Mouse (Mus musculus) CH12.LX (cell line): ENCODE data around the gene Tmem117. TPM values are rescaled to one million over a fixed set of nuclear protein-coding genes. Genes with fewer than 3 reads are reported as not detected.

Experiments
- DNase-seq: peaks from one replicate; pipeline ENCODE4 v3.0.0-alpha.2; 2013; ENCODE audit errors: extremely low read depth
- H3K27ac ChIP-seq: 2 replicates; pipeline ENCODE4 v1.5.1; 2012; ENCODE audit warnings: low read depth, mild to moderate bottlenecking, control low read depth, moderate library complexity; ENCODE audit not compliant: insufficient read depth
- H3K27me3 ChIP-seq: replicated peaks from 2 replicates; pipeline ENCODE3; 2012; ENCODE audit warnings: inconsistent platforms
- H3K36me3 ChIP-seq, 2 experiments: replicated peaks in 1 of 2; 2 replicates each; pipeline versions ENCODE3 to v1.6.1; 2012; ENCODE audit warnings: inconsistent platforms in 1 of 2, low read length in 1 of 2, mild to moderate bottlenecking in 1 of 2, mixed read lengths in 1 of 2, moderate library complexity in 1 of 2; ENCODE audit not compliant: control insufficient read depth in 1 of 2, insufficient read depth in 1 of 2
- H3K4me1 ChIP-seq, 2 experiments: 2 replicates each; pipeline ENCODE4 v1.6.1; 2012; ENCODE audit warnings: inconsistent platforms in 1 of 2, moderate library complexity in 1 of 2; ENCODE audit not compliant: insufficient read depth in 2 of 2, control insufficient read depth in 1 of 2
- H3K4me2 ChIP-seq: 2 replicates; pipeline ENCODE4 v1.6.1; 2012; ENCODE audit warnings: low read depth, mild to moderate bottlenecking, control low read depth; ENCODE audit not compliant: poor library complexity, insufficient read depth, severe bottlenecking
- H3K4me3 ChIP-seq, 3 experiments: fragments of 150-350 bp in 1 of 3; sonication (generic) in 1 of 3; replicated peaks in 1 of 3; 2 replicates each; pipeline versions ENCODE3 to v1.5.1; 2011 to 2012; ENCODE audit warnings: low read depth in 2 of 3, low read length in 2 of 3, mild to moderate bottlenecking in 2 of 3, moderate library complexity in 2 of 3, control low read depth in 1 of 3, improper control_type of control experiment in 1 of 3, inconsistent platforms in 1 of 3, mixed read lengths in 1 of 3; ENCODE audit not compliant: poor library complexity in 1 of 3
- H3K79me2 ChIP-seq: replicated peaks from 2 replicates; pipeline ENCODE4 v1.6.1; 2012; ENCODE audit warnings: mild to moderate bottlenecking, moderate library complexity; ENCODE audit not compliant: control insufficient read depth, poor library complexity, insufficient read depth, severe bottlenecking; ENCODE audit errors: extremely low read depth
- H3K9ac ChIP-seq: 2 replicates; pipeline ENCODE4 v1.6.1; 2012; ENCODE audit warnings: low read depth, mild to moderate bottlenecking, control low read depth, moderate library complexity; ENCODE audit not compliant: insufficient read depth
- H3K9me3 ChIP-seq: replicated peaks from 2 replicates; pipeline ENCODE3; 2012; ENCODE audit warnings: low read length, inconsistent platforms, mixed read lengths
- BHLHE40 ChIP-seq: IDR thresholded peaks from 2 replicates; pipeline ENCODE4 v1.6.1; 2011; ENCODE audit warnings: mild to moderate bottlenecking, low read depth, low read length, improper control_type of control experiment
- CHD1 ChIP-seq: IDR thresholded peaks from 2 replicates; pipeline ENCODE4 v1.6.1; 2012; ENCODE audit warnings: low read depth, low read length, improper control_type of control experiment, inconsistent platforms
- CTCF ChIP-seq, 2 experiments: IDR thresholded peaks in 1 of 2; conservative IDR thresholded peaks in 1 of 2; 2 replicates each; pipeline ENCODE4 v1.5.1; 2011 to 2012; ENCODE audit warnings: low read depth in 2 of 2, low read length in 2 of 2, improper control_type of control experiment in 1 of 2, inconsistent platforms in 1 of 2, mild to moderate bottlenecking in 1 of 2, moderate library complexity in 1 of 2
- E2F4 ChIP-seq: IDR thresholded peaks from 2 replicates; pipeline ENCODE4 v1.6.1; 2011; ENCODE audit warnings: low read depth, low read length, improper control_type of control experiment; ENCODE audit not compliant: insufficient replicate concordance
- ELF1 ChIP-seq: IDR thresholded peaks from 2 replicates; pipeline ENCODE4 v1.6.1; 2014; ENCODE audit warnings: low read depth, mild to moderate bottlenecking, inconsistent platforms, low read length, improper control_type of control experiment
- EP300 ChIP-seq: IDR thresholded peaks from 2 replicates; pipeline ENCODE4 v1.6.1; 2011; ENCODE audit warnings: low read length, improper control_type of control experiment
- ETS1 ChIP-seq: conservative IDR thresholded peaks from 2 replicates; pipeline ENCODE4 v1.6.1; 2012; ENCODE audit warnings: low read depth, mild to moderate bottlenecking, inconsistent platforms, low read length, improper control_type of control experiment, moderate library complexity
- HCFC1 ChIP-seq: IDR thresholded peaks from 2 replicates; pipeline ENCODE4 v1.6.1; 2012; ENCODE audit warnings: low read depth, mild to moderate bottlenecking, inconsistent platforms, low read length, improper control_type of control experiment
- IRF4 ChIP-seq: IDR thresholded peaks from 2 replicates; pipeline ENCODE4 v1.6.1; 2014; ENCODE audit warnings: low read depth, mild to moderate bottlenecking, inconsistent platforms, low read length, improper control_type of control experiment
- JUN ChIP-seq: IDR thresholded peaks from 2 replicates; pipeline ENCODE4 v1.6.1; 2011; ENCODE audit warnings: low read depth, mild to moderate bottlenecking, low read length, improper control_type of control experiment, moderate library complexity; ENCODE audit not compliant: insufficient read depth
- JUND ChIP-seq: conservative IDR thresholded peaks from 2 replicates; pipeline ENCODE4 v1.6.1; 2011; ENCODE audit warnings: low read depth, low read length, improper control_type of control experiment
- MAFK ChIP-seq: IDR thresholded peaks from 2 replicates; pipeline ENCODE4 v1.6.1; 2011; ENCODE audit warnings: low read length, improper control_type of control experiment; ENCODE audit not compliant: insufficient replicate concordance
- MAX ChIP-seq: IDR thresholded peaks from 2 replicates; pipeline ENCODE4 v1.6.1; 2011; ENCODE audit warnings: low read length, improper control_type of control experiment
- MAZ ChIP-seq: IDR thresholded peaks from 2 replicates; pipeline ENCODE4 v1.6.1; 2012; ENCODE audit warnings: low read depth, mild to moderate bottlenecking, inconsistent platforms, low read length, improper control_type of control experiment, moderate library complexity
- MEF2A ChIP-seq: IDR thresholded peaks from 2 replicates; pipeline ENCODE4 v1.6.1; 2014; ENCODE audit warnings: low read depth, mild to moderate bottlenecking, inconsistent platforms, low read length, improper control_type of control experiment, borderline replicate concordance
- MXI1 ChIP-seq: IDR thresholded peaks from 2 replicates; pipeline ENCODE4 v1.6.1; 2011; ENCODE audit warnings: mild to moderate bottlenecking, low read depth, low read length, improper control_type of control experiment
- NELFE ChIP-seq: IDR thresholded peaks from 2 replicates; pipeline ENCODE4 v1.6.1; 2011; ENCODE audit warnings: low read depth, low read length, improper control_type of control experiment
- NRF1 ChIP-seq: IDR thresholded peaks from 2 replicates; pipeline ENCODE4 v1.6.1; 2014; ENCODE audit warnings: low read depth, mild to moderate bottlenecking, inconsistent platforms, low read length, improper control_type of control experiment, moderate library complexity
- PAX5 ChIP-seq: IDR thresholded peaks from 2 replicates; pipeline ENCODE4 v1.6.1; 2012; ENCODE audit warnings: low read length, inconsistent platforms, mixed read lengths
- POLR2A ChIP-seq: IDR thresholded peaks from 2 replicates; pipeline ENCODE4 v1.6.1; 2011; ENCODE audit warnings: low read depth, mild to moderate bottlenecking, improper control_type of control experiment, low read length
- POLR2AphosphoS2 ChIP-seq: IDR thresholded peaks from 2 replicates; pipeline ENCODE4 v1.6.1; 2011; ENCODE audit warnings: low read depth, low read length, improper control_type of control experiment
- RAD21 ChIP-seq: IDR thresholded peaks from 2 replicates; pipeline ENCODE4 v1.6.1; 2011; ENCODE audit warnings: low read depth, mild to moderate bottlenecking, low read length, improper control_type of control experiment, moderate library complexity
- RCOR1 ChIP-seq: conservative IDR thresholded peaks from 2 replicates; pipeline ENCODE4 v1.6.1; 2012; ENCODE audit warnings: low read depth, mild to moderate bottlenecking, inconsistent platforms, low read length, improper control_type of control experiment
- SIN3A ChIP-seq: IDR thresholded peaks from 2 replicates; pipeline ENCODE4 v1.6.1; 2012; ENCODE audit warnings: low read length, improper control_type of control experiment, inconsistent platforms
- SMC3 ChIP-seq: IDR thresholded peaks from 2 replicates; pipeline ENCODE4 v1.6.1; 2011; ENCODE audit warnings: low read depth, low read length, improper control_type of control experiment
- TBP ChIP-seq: conservative IDR thresholded peaks from 2 replicates; pipeline ENCODE4 v1.6.1; 2011; ENCODE audit warnings: low read depth, low read length, improper control_type of control experiment
- TCF12 ChIP-seq: IDR thresholded peaks from 2 replicates; pipeline ENCODE4 v1.6.1; 2014; ENCODE audit warnings: low read depth, mild to moderate bottlenecking, inconsistent platforms, low read length, improper control_type of control experiment
- UBTF ChIP-seq: IDR thresholded peaks from 2 replicates; pipeline ENCODE4 v1.6.1; 2012; ENCODE audit warnings: low read depth, mild to moderate bottlenecking, inconsistent platforms, low read length, improper control_type of control experiment, moderate library complexity
- USF1 ChIP-seq: IDR thresholded peaks from 2 replicates; pipeline ENCODE4 v1.6.1; 2014; ENCODE audit warnings: low read depth, mild to moderate bottlenecking, inconsistent platforms, low read length, improper control_type of control experiment
- USF2 ChIP-seq: conservative IDR thresholded peaks from 2 replicates; pipeline ENCODE4 v1.6.1; 2011; ENCODE audit warnings: low read depth, low read length, improper control_type of control experiment
- ZKSCAN1 ChIP-seq: IDR thresholded peaks from 2 replicates; pipeline ENCODE4 v1.6.1; 2012; ENCODE audit warnings: low read depth, inconsistent platforms, low read length, improper control_type of control experiment, borderline replicate concordance
- ZMIZ1 ChIP-seq: IDR thresholded peaks from 2 replicates; pipeline ENCODE4 v1.6.1; 2012; ENCODE audit warnings: low read depth, mild to moderate bottlenecking, inconsistent platforms, low read length, improper control_type of control experiment
- ZNF384 ChIP-seq: IDR thresholded peaks from 2 replicates; pipeline ENCODE4 v1.6.1; 2012; ENCODE audit warnings: low read depth, low read length, improper control_type of control experiment, inconsistent platforms
- dilution Hi-C: fragments of 300-500 bp; cut with MboI; formaldehyde crosslinking; loops from 2 replicates; pipeline ENCODE4 v1.14.3; 2020; ENCODE audit warnings: low sequenced_read_pairs; ENCODE audit not compliant: extremely low pct_unique_long_range_greater_than_20kb, extremely low pct_ligation_motif_present
- in situ Hi-C: fragments of 300-500 bp; cut with MboI; formaldehyde crosslinking; loops from 3 replicates; pipeline ENCODE4 v1.14.3; 2019; ENCODE audit warnings: low sequenced_read_pairs, low pct_ligation_motif_present, low pct_unique_long_range_greater_than_20kb, mixed read lengths
- polyA plus RNA-seq: library from polyadenylated mRNA; unstranded; fragments of >175 nt; gene quantifications from 2 replicates; pipeline ENCODE4 v1.2.1, GENCODE M21; 2012; ENCODE audit warnings: low read depth; ENCODE audit not compliant: insufficient read length
- total RNA-seq, 2 experiments: library from RNA; depleted of rRNA; stranded (reverse); fragments of 300-350 nt in 1 of 2; fragments of >200 nt in 1 of 2; gene quantifications; 2 replicates each; pipeline ENCODE4 v1.2.3; 2012 to 2014

Tmem117 gene
- total and polyA plus RNA-seq, 3 experiments = not detected

DNA sequence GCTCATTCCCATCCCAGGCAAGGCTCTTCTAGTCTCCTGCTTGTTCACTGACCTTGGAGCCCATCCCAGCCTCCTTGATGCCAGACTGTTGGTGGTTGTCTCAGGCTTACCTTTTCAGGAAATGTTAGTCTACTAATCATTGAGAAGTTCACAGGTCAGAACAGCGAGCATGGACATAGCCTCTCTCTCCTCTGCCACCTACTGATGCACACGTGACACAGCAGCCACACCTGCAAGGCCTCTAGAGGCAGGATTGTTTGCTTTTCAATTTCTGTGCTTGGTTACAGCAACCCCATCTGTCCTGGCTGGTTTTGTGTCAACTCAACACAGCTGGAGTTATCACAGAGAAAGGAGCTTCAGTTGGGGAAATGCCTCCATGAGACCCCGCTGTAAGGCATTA lies 52.1 kb downstream of the Tmem117 start:
- Histone ChIP-seq H3K4me3 (no peak overlapping the region), H3K9me3 (no peaks in the 10 kb centered on the region), H3K9ac (no peak overlapping the region), H3K4me1 (peaks cover 9 to 10% of the 10 kb centered on the region in 2 experiments), H3K79me2 (no peaks in the 10 kb centered on the region), H3K27me3 (no peaks in the 10 kb centered on the region), H3K36me3 (no peaks in the 10 kb centered on the region), H3K27ac (no peak overlapping the region), H3K4me2 (peak overlapping the region; percentile 93; the same call in 1 of the 2 replicates)
- in situ Hi-C loops (no loop called here), dilution Hi-C loops (no loop called here)
- DNase-seq = peak; percentile 26
- no peak for TF ChIP-seq EP300
- peak; percentile 10 to 67; a peak in 2 of 4 replicates for TF ChIP-seq CTCF (conservative IDR thresholded peaks at IDR 0.05 in 1 of 2, IDR thresholded peaks at IDR 0.05 in 1 of 2; ENCODE audit: low read depth in 2 of 2, low read length in 2 of 2)
- no peak for TF ChIP-seq E2F4
- no peak for TF ChIP-seq ZNF384
- TF ChIP-seq JUND = no peak
- peak; percentile 89 for TF ChIP-seq MAX
- TF ChIP-seq JUN = no peak
- TF ChIP-seq ETS1 = no peak
- peak; percentile 75 for TF ChIP-seq USF2
- peak; percentile 57 for TF ChIP-seq BHLHE40
- TF ChIP-seq SIN3A = no peak
- TF ChIP-seq UBTF = no peak
- peak; percentile 18 for TF ChIP-seq RAD21
- TF ChIP-seq ZMIZ1 = no peak
- TF ChIP-seq TBP = no peak
- TF ChIP-seq NELFE = 0 out of 2 replicates have a peak, but pooled peaks have one; percentile 3
- no peak for TF ChIP-seq POLR2A
- TF ChIP-seq USF1 = peak; percentile 78
- no peak for TF ChIP-seq POLR2AphosphoS2
- no peak for TF ChIP-seq MAFK
- no peak; the same call in 1 of the 2 replicates for TF ChIP-seq IRF4
- TF ChIP-seq SMC3 = 0 out of 2 replicates have a peak, but pooled peaks have one; percentile 16
- no peak for TF ChIP-seq CHD1
- no peak for TF ChIP-seq MEF2A

DNA sequence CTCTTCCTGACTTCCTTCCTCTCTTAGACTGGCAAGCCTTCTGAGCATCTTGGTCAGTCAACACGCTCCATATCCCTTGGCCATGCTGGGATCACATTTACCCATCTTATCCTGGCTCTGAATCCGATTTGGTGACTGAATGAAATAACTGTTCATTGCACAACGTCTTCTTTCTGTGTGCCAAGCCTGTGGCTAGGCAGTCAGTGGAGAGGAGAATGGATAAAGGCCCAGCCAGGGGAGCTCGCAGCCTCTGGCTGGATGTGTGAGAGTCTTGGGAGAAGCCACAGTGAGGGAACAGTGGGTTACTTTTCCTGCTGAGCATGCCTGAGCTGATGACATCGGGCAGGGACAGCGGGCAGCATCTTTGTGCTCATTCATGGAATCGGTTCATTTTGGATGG lies 55.2 kb downstream of the Tmem117 start:
- in situ Hi-C loops (no loop called here), dilution Hi-C loops (no loop called here)
- no peaks in the 10 kb centered on the region for H3K9me3 ChIP-seq
- H3K4me3 ChIP-seq = no peak overlapping the region
- no peak for DNase-seq
- no peak overlapping the region for H3K9ac ChIP-seq
- TF ChIP-seq NRF1 = no peak
- TF ChIP-seq PAX5 = no peak
- TF ChIP-seq ETS1 = no peak
- no peak for TF ChIP-seq USF2
- no peak for TF ChIP-seq ELF1
- TF ChIP-seq SIN3A = no peak
- no peak for TF ChIP-seq RCOR1
- TF ChIP-seq MXI1 = no peak
- no peak for TF ChIP-seq RAD21
- TF ChIP-seq CHD1 = no peak
- TF ChIP-seq POLR2AphosphoS2 = no peak
- no peak for TF ChIP-seq MAFK
- no peak for TF ChIP-seq ZKSCAN1
- TF ChIP-seq JUND = no peak
- no peak for TF ChIP-seq E2F4
- no peak for TF ChIP-seq MAX
- no peak for TF ChIP-seq HCFC1
- TF ChIP-seq TCF12 = no peak
- no peak for TF ChIP-seq MAZ
- H3K27me3 ChIP-seq = no peaks in the 10 kb centered on the region
- H3K36me3 ChIP-seq = no peaks in the 10 kb centered on the region
- H3K4me1 ChIP-seq = peaks cover 9 to 10% of the 10 kb centered on the region in 2 experiments
- H3K27ac ChIP-seq = no peak overlapping the region
- H3K79me2 ChIP-seq = no peaks in the 10 kb centered on the region
- H3K4me2 ChIP-seq = no peak overlapping the region
